Mouse (Mus musculus) embryonic facial prominence, embryonic 15.5 days (tissue): Measurements from ENCODE around the gene Ppp4r4. TPM values are rescaled to one million over a fixed set of nuclear protein-coding genes. Genes with fewer than 3 reads are reported as not detected.

Source experiments
- ATAC-seq: fragments of 200-750 bp; cut with Nextera tagmentation; 2 replicates; pipeline ENCODE4 v1.8.0; 2017; ENCODE audit warnings: low read depth, moderate TSS enrichment; ENCODE audit not compliant: insufficient number of reproducible peaks, low FRiP score, low TSS enrichment
- H3K27ac ChIP-seq: fragments of 300-500 bp; sonication (generic); replicated peaks from 2 replicates; pipeline ENCODE4 v1.5.1; 2015; ENCODE audit warnings: mild to moderate bottlenecking, inconsistent platforms
- H3K27me3 ChIP-seq: fragments of 300-500 bp; sonication (generic); 2 replicates; pipeline ENCODE4 v1.6.1; 2015; ENCODE audit warnings: inconsistent platforms
- H3K36me3 ChIP-seq: fragments of 300-500 bp; sonication (generic); 2 replicates; pipeline ENCODE4 v1.6.1; 2015; ENCODE audit warnings: mild to moderate bottlenecking, inconsistent platforms
- H3K4me1 ChIP-seq: fragments of 300-500 bp; sonication (generic); 2 replicates; pipeline ENCODE4 v1.6.1; 2015; ENCODE audit warnings: inconsistent platforms
- H3K4me2 ChIP-seq: fragments of 300-500 bp; sonication (generic); replicated peaks from 2 replicates; pipeline ENCODE4 v1.6.1; 2015; ENCODE audit warnings: mild to moderate bottlenecking, inconsistent platforms
- H3K4me3 ChIP-seq: fragments of 300-500 bp; sonication (generic); replicated peaks from 2 replicates; pipeline ENCODE4 v1.5.1; 2015; ENCODE audit warnings: mild to moderate bottlenecking, inconsistent platforms
- H3K9ac ChIP-seq: fragments of 300-500 bp; sonication (generic); 2 replicates; pipeline ENCODE4 v1.6.1; 2015; ENCODE audit warnings: inconsistent platforms
- H3K9me3 ChIP-seq: fragments of 300-500 bp; sonication (generic); replicated peaks from 2 replicates; pipeline ENCODE4 v1.6.1; 2016; ENCODE audit warnings: inconsistent platforms
- WGBS: fragments of 180-500 bp; shearing (Covaris S2); methylation state at CpG from one replicate; pipeline ENCODE4 v1.1.7; 2015; 5-methylcytosine and 5-hydroxymethylcytosine counted together
- polyA plus RNA-seq: library from polyadenylated mRNA; unstranded; fragments of >200 nt; fragmentation: Nextera tagmentation; extraction: Ambion mirVana; gene quantifications from 2 replicates; pipeline ENCODE4 v1.2.1, GENCODE M21; 2015

The Ppp4r4 gene
- polyA plus RNA-seq, 1 experiment from 2014 or later = 2.5 TPM

DNA sequence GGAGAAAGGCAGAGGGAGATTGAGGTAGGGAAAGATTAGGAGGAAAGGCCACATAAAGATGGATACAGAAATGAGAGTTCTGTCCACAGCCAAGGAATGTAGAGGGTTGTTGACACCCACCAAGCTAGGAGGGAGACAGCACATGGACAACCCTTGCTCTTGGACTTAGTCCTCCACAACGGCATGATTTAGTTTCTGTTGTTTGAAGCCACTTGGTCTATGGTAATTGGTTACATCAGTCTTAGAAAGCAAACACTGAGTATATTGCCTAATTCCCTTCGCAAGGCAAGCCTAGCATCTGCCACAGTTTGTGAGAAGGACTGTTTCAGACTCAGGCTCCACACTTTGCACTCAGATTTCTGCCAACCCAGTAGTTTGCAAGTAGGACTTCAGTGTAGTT lies 103.8 kb downstream of the Ppp4r4 start:
- Histone ChIP-seq H3K36me3 (no peaks in the 10 kb centered on the region), H3K9me3 (no peaks in the 10 kb centered on the region), H3K27me3 (no peaks in the 10 kb centered on the region), H3K4me2 (no peak overlapping the region), H3K27ac (no peak overlapping the region), H3K9ac (no peak overlapping the region), H3K4me1 (no peaks in the 10 kb centered on the region), H3K4me3 (no peak overlapping the region)
- no peak for ATAC-seq
- 74% methylated on average over 2 of the region's 2 CpGs for WGBS

DNA sequence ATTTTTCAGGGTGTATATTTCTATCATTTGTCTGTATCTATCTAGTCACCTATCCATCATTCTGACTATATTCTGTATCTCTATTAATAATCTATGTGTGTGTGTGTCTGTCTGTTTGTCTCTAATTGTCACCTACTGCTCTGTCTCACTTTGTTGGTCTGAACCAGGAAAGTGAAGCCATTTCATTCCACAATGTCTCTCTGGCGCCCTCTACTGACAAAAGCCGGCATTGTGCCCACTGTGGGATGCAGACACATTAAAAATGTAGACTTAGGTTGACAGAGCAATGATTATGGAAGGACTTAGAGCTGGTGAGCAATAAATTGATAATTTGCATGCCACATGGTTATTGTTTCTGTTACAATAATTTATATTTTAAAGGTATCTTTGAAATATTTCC lies 111.3 kb downstream of the Ppp4r4 start:
- no peaks in the 10 kb centered on the region for H3K36me3 ChIP-seq
- no peak overlapping the region for H3K9ac ChIP-seq
- H3K9me3 ChIP-seq = no peaks in the 10 kb centered on the region
- no peak for ATAC-seq
- H3K4me1 ChIP-seq = peaks cover 8% of the 10 kb centered on the region; the same call in 1 of the 2 replicates
- H3K27ac ChIP-seq = no peak overlapping the region
- H3K4me2 ChIP-seq = no peak overlapping the region
- WGBS = 3% methylated on average over 2 of the region's 2 CpGs
- H3K27me3 ChIP-seq = no peaks in the 10 kb centered on the region
- H3K4me3 ChIP-seq = no peak overlapping the region

DNA sequence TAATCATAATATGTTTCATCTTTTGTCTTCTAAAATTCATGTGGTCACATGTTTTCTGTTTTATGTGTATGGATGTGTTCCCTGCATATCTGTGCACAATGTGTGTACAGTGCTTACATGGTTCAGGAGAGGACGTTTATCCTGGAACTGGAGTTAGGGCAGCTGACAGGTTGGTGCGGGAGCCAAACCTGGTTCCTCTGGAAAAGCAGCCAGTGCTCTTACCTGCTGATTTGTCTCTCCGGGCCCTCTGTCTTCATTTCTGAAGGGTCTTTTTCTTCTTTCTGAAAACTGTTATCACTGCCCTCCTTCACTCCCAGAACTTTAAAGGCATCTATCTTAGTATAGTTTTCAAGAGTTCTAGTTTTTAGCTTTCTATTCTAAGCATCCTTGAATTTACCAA lies 111.7 kb downstream of the Ppp4r4 start:
- peaks cover 8% of the 10 kb centered on the region; the same call in 1 of the 2 replicates for H3K4me1 ChIP-seq
- ATAC-seq = no peak
- WGBS = 70% methylated on average over 3 of the region's 3 CpGs
- peak overlapping the region; percentile 89; the same call in 1 of the 2 replicates for H3K27ac ChIP-seq
- no peak overlapping the region for H3K4me3 ChIP-seq
- H3K27me3 ChIP-seq = no peaks in the 10 kb centered on the region
- no peaks in the 10 kb centered on the region for H3K9me3 ChIP-seq
- no peaks in the 10 kb centered on the region for H3K36me3 ChIP-seq
- no peak overlapping the region for H3K9ac ChIP-seq
- H3K4me2 ChIP-seq = no peak overlapping the region

DNA sequence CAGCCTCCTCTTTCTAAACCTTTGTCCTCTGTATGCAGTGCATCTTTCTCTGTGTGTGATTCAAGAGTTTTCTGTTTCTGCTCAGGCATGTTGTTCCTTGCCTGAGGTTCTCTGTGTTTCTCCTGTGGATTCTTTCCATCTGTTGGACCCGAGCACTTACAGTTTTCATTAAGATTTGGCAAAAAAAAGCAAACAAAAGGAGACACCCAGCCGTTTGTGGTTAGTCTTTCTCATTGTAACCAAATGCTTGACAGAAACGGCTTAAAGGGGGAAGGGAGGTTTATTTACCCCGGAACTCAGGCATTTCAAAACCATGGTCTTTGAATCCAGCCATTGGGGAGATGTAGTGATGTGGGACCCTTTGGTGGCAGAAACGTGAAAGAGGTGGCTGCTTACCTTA lies 112.5 kb downstream of the Ppp4r4 start:
- H3K4me3 ChIP-seq = no peak overlapping the region
- H3K4me2 ChIP-seq = no peak overlapping the region
- peak overlapping the region; percentile 89 for H3K27ac ChIP-seq
- ATAC-seq = no peak
- H3K9ac ChIP-seq = no peak overlapping the region
- H3K36me3 ChIP-seq = no peaks in the 10 kb centered on the region
- H3K9me3 ChIP-seq = no peaks in the 10 kb centered on the region
- no peaks in the 10 kb centered on the region for H3K27me3 ChIP-seq
- WGBS = 8% methylated on average over 5 of the region's 5 CpGs
- peaks cover 8% of the 10 kb centered on the region; the same call in 1 of the 2 replicates for H3K4me1 ChIP-seq

DNA sequence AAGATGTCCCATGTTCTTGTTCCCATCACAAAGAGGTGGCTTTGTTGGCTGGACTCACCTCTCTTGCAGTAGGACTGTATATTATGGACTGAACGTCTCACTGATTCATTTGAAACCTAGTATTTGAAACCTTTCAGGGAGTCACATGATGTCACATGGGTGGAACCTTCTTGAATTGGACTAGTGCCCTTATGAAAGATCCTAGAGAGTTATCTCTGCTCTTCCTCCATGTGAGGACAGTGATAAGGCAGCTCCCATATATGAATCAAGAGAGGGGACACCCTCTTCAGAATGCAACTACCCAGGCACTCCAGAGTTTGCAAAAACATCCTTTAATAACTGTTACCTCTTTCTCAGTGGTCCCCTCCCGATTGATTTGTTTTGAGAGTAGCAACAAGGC lies 114.2 kb downstream of the Ppp4r4 start:
- Histone ChIP-seq H3K4me2 (no peak overlapping the region), H3K4me1 (peaks cover 8% of the 10 kb centered on the region; the same call in 1 of the 2 replicates), H3K9me3 (no peaks in the 10 kb centered on the region), H3K27me3 (no peaks in the 10 kb centered on the region), H3K4me3 (no peak overlapping the region), H3K9ac (no peak overlapping the region), H3K36me3 (no peaks in the 10 kb centered on the region), H3K27ac (no peak overlapping the region)
- 73% methylated on average over 2 of the region's 2 CpGs for WGBS
- ATAC-seq = no peak

DNA sequence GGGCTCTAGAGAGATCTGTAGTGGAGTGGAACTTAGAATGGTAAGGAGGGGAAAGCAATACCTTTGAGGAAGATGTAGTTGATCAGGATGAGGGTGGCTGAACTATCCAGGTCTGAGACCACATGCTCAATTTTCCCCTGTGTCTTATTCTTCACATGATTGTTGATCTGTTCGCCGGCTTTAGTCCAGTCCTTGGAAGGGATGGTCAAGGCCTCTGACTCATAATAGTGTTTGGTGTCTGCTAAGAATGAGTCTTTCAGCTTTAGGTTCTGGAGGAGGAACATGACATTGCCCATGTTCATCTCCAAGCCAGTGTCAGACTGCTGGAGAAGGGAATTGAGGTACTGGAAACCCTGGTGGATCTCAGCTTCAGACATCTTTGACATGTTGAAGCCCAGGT lies 121.8 kb downstream of the Ppp4r4 start:
- no peak overlapping the region for H3K4me2 ChIP-seq
- no peaks in the 10 kb centered on the region for H3K9me3 ChIP-seq
- ATAC-seq = no peak
- H3K4me1 ChIP-seq = no peaks in the 10 kb centered on the region
- 97% methylated on average over 2 of the region's 2 CpGs for WGBS
- H3K36me3 ChIP-seq = no peaks in the 10 kb centered on the region
- H3K4me3 ChIP-seq = no peak overlapping the region
- H3K9ac ChIP-seq = no peak overlapping the region
- H3K27me3 ChIP-seq = no peaks in the 10 kb centered on the region
- H3K27ac ChIP-seq = no peak overlapping the region

DNA sequence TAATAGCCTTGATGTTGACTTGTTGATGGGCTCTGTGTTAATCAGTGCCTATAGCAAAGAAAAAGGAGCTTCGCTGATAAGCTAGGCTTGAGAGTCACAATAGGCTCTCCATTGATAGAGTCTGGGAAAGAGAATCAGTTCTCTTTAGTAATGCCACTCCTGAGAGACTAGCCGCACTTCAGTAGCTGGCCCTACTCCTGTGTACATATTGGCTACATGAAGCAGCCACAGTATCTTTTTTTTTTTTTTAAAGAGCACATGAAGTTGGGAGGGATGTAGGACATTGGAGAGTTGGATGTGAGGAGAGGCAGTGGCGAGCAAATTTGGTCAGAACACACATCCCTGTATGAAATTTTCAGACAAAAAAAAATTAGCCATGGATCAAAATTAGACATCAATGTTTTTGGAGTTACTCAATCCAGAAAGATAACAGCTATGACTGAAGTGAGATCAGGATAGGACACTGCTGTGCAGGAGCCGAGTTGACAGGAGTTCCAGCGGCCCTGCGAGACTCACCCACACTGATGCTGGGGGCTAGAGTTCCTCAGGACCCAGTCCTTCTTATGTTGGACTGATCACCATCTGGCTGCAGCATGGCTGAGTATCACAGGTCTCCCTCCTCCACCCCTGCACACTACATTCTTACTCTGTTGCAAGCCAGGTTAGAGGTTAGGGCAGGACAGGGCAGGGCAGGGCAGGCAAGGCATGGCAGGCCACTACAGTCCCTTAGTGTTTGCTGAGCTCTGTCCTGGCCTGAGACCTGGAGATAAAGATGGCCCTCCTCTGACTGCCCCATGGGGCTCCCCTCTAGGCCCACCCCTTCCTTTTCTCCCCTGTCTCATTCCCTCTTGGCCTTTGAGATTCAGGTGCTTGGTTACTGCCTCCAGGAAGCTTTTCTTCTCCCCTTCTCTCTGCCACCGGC lies 123.3 kb downstream of the Ppp4r4 start:
- no peak overlapping the region for H3K4me3 ChIP-seq
- no peak overlapping the region for H3K4me2 ChIP-seq
- H3K36me3 ChIP-seq = no peaks in the 10 kb centered on the region
- H3K9me3 ChIP-seq = no peaks in the 10 kb centered on the region
- no peak for ATAC-seq
- H3K4me1 ChIP-seq = no peaks in the 10 kb centered on the region
- 81% methylated on average over 7 of the region's 7 CpGs for WGBS
- no peak overlapping the region for H3K27ac ChIP-seq
- H3K9ac ChIP-seq = no peak overlapping the region
- no peaks in the 10 kb centered on the region for H3K27me3 ChIP-seq

DNA sequence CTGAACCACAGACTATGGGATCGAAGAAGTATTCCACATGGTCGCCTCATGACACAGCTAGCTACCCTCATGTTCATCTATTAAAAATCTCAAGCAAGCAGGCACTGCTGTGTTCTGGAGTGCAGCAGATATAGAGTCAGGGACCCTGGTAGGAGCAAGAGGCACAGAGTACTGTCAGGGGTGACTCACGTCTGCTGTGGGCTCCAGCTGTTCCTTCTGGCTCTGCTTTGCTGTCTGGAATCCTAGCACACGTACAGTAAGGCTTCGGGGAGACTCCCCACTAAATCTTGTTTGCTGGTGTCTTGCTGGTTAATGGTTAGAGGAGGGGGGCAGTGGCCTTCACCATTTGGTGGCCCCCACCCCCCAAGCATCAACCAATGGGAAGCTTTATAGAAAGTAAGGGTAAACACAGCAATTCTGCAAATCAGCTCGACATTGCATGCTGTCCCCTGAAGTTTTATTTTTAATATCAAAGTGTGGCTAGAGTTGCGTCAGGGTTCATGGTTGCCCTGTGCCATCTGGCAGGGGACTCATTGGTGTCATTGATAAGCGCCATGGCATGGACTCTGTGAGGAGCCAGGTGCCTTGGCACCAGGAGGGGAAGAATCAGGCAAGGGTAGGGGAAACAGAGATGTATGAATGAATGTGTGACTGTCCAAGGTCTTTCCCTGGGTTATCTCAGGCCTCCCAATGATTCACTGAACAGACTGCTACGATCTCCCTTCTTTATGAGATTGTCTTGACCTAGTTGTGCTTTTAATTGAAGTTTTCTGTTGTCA lies 125.0 kb downstream of the Ppp4r4 start, which contains the start of gene Serpina6:
Gene Serpina6 (minus strand): TSS at position 365 of the 779 bp plus-strand sequence.
- Histone ChIP-seq H3K27me3 (no peaks in the 10 kb centered on the region), H3K4me2 (no peak within 1 kb of the TSS), H3K9me3 (no peaks in the 10 kb centered on the region), H3K27ac (no peak within 1 kb of the TSS), H3K4me1 (no peaks in the 10 kb centered on the region), H3K4me3 (no peak within 1 kb of the TSS), H3K9ac (no peak within 1 kb of the TSS), H3K36me3 (no peaks in the 10 kb centered on the region)
- 65% methylated on average over 9 of the region's 9 CpGs for WGBS
- no peak for ATAC-seq

DNA sequence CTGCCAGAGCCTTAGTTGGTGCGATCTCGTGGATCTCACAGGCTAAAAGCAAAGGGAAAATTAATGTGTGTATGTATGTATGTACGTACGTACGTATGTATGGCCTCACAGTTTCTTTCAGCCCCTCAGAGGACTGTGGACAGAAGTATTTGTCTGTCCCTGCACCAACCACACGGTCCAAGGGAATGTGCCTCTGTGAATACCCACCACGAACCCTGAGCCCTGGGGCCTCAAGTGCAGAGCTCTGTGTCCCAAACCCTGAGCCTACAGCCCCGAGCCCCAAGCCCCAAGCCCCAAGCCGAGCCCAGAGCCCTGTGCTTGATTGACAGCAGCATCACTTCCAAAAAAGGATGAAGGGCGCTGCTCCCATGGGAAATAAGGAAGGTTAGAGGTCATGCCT lies 125.9 kb downstream of the Ppp4r4 start:
- H3K4me2 ChIP-seq = no peak overlapping the region
- no peak overlapping the region for H3K9ac ChIP-seq
- WGBS = 74% methylated on average over 10 of the region's 10 CpGs
- no peak for ATAC-seq
- H3K27me3 ChIP-seq = no peaks in the 10 kb centered on the region
- H3K36me3 ChIP-seq = no peaks in the 10 kb centered on the region
- no peak overlapping the region for H3K4me3 ChIP-seq
- H3K4me1 ChIP-seq = no peaks in the 10 kb centered on the region
- H3K9me3 ChIP-seq = no peaks in the 10 kb centered on the region
- H3K27ac ChIP-seq = no peak overlapping the region

DNA sequence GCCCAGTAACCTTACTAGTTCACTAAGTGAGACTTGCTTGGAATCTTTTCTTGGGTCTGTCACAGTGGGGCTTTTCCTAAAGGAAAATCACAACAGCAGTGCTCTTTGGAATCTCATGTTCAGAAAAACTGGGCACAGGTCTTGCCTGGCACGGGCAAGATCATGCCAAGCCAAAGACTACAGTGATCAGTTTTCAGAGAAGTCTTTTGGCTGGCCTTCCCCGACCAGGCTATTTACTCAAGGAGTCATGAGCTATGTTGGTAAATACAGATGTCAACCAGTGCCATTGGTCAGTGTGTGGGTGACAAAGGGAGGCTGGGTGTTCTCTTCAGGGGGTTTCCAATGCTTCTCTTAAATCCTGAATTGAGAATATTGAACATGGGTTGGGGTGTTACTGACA lies 127.1 kb downstream of the Ppp4r4 start:
- no peak overlapping the region for H3K4me3 ChIP-seq
- H3K9me3 ChIP-seq = no peaks in the 10 kb centered on the region
- H3K36me3 ChIP-seq = no peaks in the 10 kb centered on the region
- H3K9ac ChIP-seq = no peak overlapping the region
- WGBS = 73% methylated on average over 2 of the region's 2 CpGs
- no peaks in the 10 kb centered on the region for H3K27me3 ChIP-seq
- no peak overlapping the region for H3K4me2 ChIP-seq
- H3K27ac ChIP-seq = no peak overlapping the region
- no peaks in the 10 kb centered on the region for H3K4me1 ChIP-seq
- no peak for ATAC-seq

DNA sequence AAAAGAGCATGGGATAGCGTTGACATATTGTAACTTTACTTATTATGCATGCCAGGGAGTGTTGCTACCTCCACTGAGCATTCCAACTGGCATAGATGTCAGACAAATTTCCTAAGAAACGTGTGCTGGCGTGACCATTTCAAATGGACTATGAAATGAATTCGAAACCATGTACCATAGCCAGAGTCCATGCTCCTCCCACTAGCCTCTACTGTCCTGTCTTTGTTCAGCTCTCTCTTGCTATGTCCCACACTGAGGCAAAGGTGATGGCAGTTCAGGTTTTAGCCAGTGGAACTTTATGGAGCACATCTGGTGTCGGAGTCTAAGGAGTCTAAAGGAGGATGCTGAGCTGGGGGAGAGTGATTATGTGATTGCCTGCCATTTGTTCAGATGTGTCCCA lies 128.0 kb downstream of the Ppp4r4 start:
- ATAC-seq = no peak
- Histone ChIP-seq H3K27me3 (no peaks in the 10 kb centered on the region), H3K27ac (no peak overlapping the region), H3K4me2 (no peak overlapping the region), H3K9me3 (no peaks in the 10 kb centered on the region), H3K9ac (no peak overlapping the region), H3K36me3 (no peaks in the 10 kb centered on the region), H3K4me3 (no peak overlapping the region), H3K4me1 (no peaks in the 10 kb centered on the region)
- WGBS = 72% methylated on average over 5 of the region's 5 CpGs
